Mouse (Mus musculus) MEL (cell line): ENCODE results near the gene Opcml.

Experiments
- BHLHE40 ChIP-seq: IDR thresholded peaks from 2 replicates; pipeline ENCODE4 v1.6.1; 2012; ENCODE audit warnings: low read depth, mild to moderate bottlenecking, inconsistent platforms, low read length, improper control_type of control experiment, borderline replicate concordance
- CTCF ChIP-seq, 3 experiments: IDR thresholded peaks in 2 of 3; conservative IDR thresholded peaks in 1 of 3; 2 replicates each; pipeline ENCODE4 v1.5.1; 2011 to 2012; ENCODE audit warnings: low read length in 3 of 3, low read depth in 2 of 3, mild to moderate bottlenecking in 2 of 3, improper control_type of control experiment in 1 of 3, inconsistent platforms in 1 of 3, mixed read lengths in 1 of 3, moderate library complexity in 1 of 3; ENCODE audit not compliant: control insufficient read depth in 1 of 3, insufficient read depth in 1 of 3, poor library complexity in 1 of 3, severe bottlenecking in 1 of 3
- ZMIZ1 ChIP-seq: IDR thresholded peaks from 2 replicates; pipeline ENCODE4 v1.6.1; 2012; ENCODE audit warnings: low read depth, mild to moderate bottlenecking, inconsistent platforms, low read length, improper control_type of control experiment, moderate library complexity

DNA sequence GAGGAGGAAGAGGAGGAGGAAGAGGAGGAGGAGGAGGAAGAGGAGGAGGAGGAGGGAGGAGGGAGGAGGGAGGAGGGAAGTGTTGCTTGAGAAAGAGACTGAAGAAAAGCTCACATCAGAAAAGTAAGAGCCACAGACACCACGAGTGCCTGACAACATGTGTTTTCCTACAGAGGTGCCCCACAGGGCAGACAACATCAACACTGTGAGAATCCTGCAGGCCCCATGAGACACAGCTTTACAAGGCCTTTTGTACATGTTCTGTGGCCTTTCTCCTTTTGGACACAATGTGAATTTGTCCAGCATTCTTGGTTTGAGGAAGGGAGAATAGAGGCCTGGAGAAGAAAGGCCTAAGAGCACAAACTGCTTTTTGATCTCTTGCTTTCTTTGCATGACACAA is 471.4 kb downstream of the Opcml start:
- no peak for TF ChIP-seq ZMIZ1
- no peak for TF ChIP-seq CTCF (IDR thresholded peaks at IDR 0.05 in 2 of 3, conservative IDR thresholded peaks at IDR 0.05 in 1 of 3; ENCODE audit: control insufficient read depth in 1 of 3, insufficient read depth in 1 of 3, low read depth in 2 of 3, low read length in 3 of 3, poor library complexity in 1 of 3, severe bottlenecking in 1 of 3)
- no peak for TF ChIP-seq BHLHE40
